Mouse (Mus musculus) embryonic facial prominence, embryonic 10.5 days (tissue): Measurements from ENCODE around the gene Sfr1. TPM values are rescaled to one million over a fixed set of nuclear protein-coding genes. Genes with fewer than 3 reads are reported as not detected.

ENCODE experiments used
- DNase-seq: peaks from one replicate; pipeline ENCODE4 v3.0.0-alpha.2; 2017; ENCODE audit warnings: low spot score
- H3K27ac ChIP-seq: fragments of 300-500 bp; sonication (generic); replicated peaks from 2 replicates; pipeline ENCODE4 v1.5.1; 2016; ENCODE audit warnings: mild to moderate bottlenecking
- H3K27me3 ChIP-seq: fragments of 300-500 bp; sonication (generic); replicated peaks from 2 replicates; pipeline ENCODE4 v1.6.1; 2016; ENCODE audit warnings: low read depth, mild to moderate bottlenecking; ENCODE audit not compliant: poor library complexity, severe bottlenecking
- H3K36me3 ChIP-seq: fragments of 300-500 bp; sonication (generic); replicated peaks from 2 replicates; pipeline ENCODE4 v1.6.1; 2016; ENCODE audit warnings: mild to moderate bottlenecking, moderate library complexity
- H3K4me1 ChIP-seq: fragments of 300-500 bp; sonication (generic); 2 replicates; pipeline ENCODE4 v1.6.1; 2016
- H3K4me3 ChIP-seq: fragments of 300-500 bp; sonication (generic); 2 replicates; pipeline ENCODE4 v1.5.1; 2016; ENCODE audit warnings: mild to moderate bottlenecking, moderate library complexity
- H3K9me3 ChIP-seq: fragments of 300-500 bp; sonication (generic); 2 replicates; pipeline ENCODE4 v1.6.1; 2016; ENCODE audit warnings: mild to moderate bottlenecking
- WGBS: fragments of 180-500 bp; shearing (Covaris S2); methylation state at CpG from one replicate; pipeline ENCODE4 v1.1.7; 2016; 5-methylcytosine and 5-hydroxymethylcytosine counted together
- polyA plus RNA-seq: library from polyadenylated mRNA; unstranded; fragments of >200 nt; fragmentation: Nextera tagmentation; extraction: Ambion mirVana; gene quantifications from 2 replicates; pipeline ENCODE4 v1.2.1, GENCODE M21; 2016

The Sfr1 gene
- polyA plus RNA-seq, 1 experiment from 2014 or later, result 300 TPM

DNA sequence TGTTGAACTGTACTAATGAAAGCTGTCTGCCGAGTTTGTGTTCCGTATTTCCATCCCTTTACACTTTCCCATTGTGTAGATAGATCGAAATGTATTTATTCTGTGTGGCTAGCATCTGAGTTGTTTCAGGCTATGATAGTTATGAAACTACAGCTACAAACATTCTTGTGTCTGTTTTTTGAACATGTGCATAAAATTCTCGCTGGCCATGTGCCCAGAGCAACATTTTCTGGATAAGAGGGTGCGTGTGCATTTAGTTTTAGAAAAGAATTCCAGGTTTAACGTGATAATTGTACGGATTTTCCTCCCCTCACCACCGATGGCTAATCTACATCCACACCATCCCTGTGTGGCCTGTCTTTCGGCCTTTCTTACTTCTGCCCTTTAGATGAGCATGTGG lies 18.0 kb upstream of the Sfr1 start:
- Histone ChIP-seq H3K4me3 (no peak overlapping the region), H3K27me3 (no peaks in the 10 kb centered on the region), H3K27ac (no peak overlapping the region), H3K4me1 (no peaks in the 10 kb centered on the region), H3K36me3 (no peaks in the 10 kb centered on the region), H3K9me3 (no peaks in the 10 kb centered on the region)
- WGBS, result 91% methylated on average over 9 of the region's 9 CpGs
- DNase-seq, result no peak

DNA sequence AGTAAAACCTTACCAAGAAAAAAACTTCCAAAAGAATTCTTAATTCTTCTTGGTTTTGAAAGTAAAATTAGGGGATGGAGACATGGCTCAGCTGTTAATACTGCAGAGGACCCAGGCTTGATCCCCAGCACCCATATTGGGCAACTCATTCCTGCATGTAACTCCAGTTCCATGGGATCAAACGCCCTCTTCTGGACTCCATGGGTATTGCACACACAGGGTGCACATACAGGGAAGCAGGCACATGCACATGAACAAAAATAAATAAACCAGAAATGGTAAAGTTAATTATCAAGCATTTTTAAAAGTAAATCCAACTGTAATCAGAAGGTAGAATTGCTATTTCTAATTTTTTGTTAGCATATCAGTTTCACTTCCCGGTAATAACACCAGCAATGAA lies 15.3 kb upstream of the Sfr1 start:
- no peaks in the 10 kb centered on the region for H3K9me3 ChIP-seq
- WGBS, result 59% methylated on average over 2 of the region's 2 CpGs
- no peak overlapping the region for H3K27ac ChIP-seq
- no peaks in the 10 kb centered on the region for H3K27me3 ChIP-seq
- H3K4me3 ChIP-seq, result no peak overlapping the region
- no peaks in the 10 kb centered on the region for H3K4me1 ChIP-seq
- no peaks in the 10 kb centered on the region for H3K36me3 ChIP-seq
- DNase-seq, result no peak

DNA sequence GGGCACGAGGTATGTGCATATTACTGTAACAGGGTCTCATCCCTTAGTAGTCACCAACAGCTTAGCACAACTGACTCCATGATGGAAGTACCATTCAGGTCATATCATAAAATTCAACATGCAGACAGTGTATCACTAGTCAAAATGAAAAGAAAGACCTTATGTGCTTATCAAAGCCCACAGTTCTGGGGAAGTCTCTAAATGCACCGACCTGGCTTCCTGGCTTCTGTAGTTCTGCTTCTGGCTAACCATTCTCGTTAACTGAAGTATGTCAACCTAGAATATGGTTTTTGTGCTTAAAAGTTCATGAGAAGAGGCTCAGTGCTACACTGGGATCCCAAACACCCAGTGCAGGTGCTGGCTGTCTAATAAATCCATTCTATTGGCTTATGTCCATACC lies 12.3 kb upstream of the Sfr1 start:
- Histone ChIP-seq H3K4me3 (no peak overlapping the region), H3K4me1 (no peaks in the 10 kb centered on the region; the same call in 1 of the 2 replicates), H3K27me3 (no peaks in the 10 kb centered on the region), H3K9me3 (no peaks in the 10 kb centered on the region), H3K36me3 (no peaks in the 10 kb centered on the region), H3K27ac (no peak overlapping the region)
- DNase-seq, result no peak
- 87% methylated on average over 3 of the region's 3 CpGs for WGBS

DNA sequence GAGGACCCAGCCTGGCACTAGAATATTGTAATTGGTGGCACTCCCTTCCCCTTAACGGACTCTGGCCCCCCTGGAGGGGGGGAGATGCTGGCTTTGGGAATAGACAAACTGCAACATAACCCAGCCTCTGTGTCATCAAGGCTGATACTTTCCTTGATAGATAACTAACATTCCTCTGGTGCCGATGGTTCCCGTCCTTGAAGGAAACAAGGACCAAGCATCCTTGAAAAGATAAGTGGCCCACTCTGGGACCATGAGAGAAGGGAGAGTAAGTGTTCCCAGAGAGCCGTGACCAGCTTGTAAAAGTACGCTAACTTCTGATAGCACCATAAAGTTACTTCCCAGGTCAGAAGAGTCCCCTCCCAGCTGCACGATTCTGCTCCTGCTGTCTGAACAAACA lies 9.0 kb upstream of the Sfr1 start:
- H3K36me3 ChIP-seq, result no peaks in the 10 kb centered on the region
- no peak for DNase-seq
- H3K9me3 ChIP-seq, result no peaks in the 10 kb centered on the region
- WGBS, result 80% methylated on average over 6 of the region's 6 CpGs
- H3K27ac ChIP-seq, result no peak overlapping the region
- H3K4me1 ChIP-seq, result no peaks in the 10 kb centered on the region; the same call in 1 of the 2 replicates
- H3K27me3 ChIP-seq, result no peaks in the 10 kb centered on the region
- H3K4me3 ChIP-seq, result no peak overlapping the region

DNA sequence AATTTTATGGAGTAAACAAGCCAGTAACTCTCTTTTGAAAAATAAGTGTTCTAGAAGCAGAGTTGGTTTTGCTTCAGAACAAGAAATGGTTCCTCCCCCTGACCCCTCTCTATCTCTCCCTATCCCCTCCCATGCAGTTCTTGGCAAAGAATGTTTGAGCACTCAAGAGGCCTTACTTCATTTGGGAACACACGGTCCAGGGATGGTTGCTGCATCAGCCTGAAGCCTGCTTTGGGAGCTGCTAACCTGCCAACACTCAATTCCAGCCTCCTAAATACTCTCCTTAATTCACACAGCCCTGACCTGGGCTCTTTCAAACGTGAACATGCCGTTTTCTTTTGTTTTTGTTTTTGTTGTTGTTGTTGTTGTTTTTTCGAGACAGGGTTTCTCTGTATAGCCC lies 6.6 kb upstream of the Sfr1 start:
- H3K27ac ChIP-seq, result no peak overlapping the region
- H3K27me3 ChIP-seq, result no peaks in the 10 kb centered on the region
- H3K36me3 ChIP-seq, result no peaks in the 10 kb centered on the region
- no peak for DNase-seq
- H3K4me3 ChIP-seq, result no peak overlapping the region
- 84% methylated on average over 4 of the region's 4 CpGs for WGBS
- H3K9me3 ChIP-seq, result no peaks in the 10 kb centered on the region
- H3K4me1 ChIP-seq, result peaks cover 2% of the 10 kb centered on the region

DNA sequence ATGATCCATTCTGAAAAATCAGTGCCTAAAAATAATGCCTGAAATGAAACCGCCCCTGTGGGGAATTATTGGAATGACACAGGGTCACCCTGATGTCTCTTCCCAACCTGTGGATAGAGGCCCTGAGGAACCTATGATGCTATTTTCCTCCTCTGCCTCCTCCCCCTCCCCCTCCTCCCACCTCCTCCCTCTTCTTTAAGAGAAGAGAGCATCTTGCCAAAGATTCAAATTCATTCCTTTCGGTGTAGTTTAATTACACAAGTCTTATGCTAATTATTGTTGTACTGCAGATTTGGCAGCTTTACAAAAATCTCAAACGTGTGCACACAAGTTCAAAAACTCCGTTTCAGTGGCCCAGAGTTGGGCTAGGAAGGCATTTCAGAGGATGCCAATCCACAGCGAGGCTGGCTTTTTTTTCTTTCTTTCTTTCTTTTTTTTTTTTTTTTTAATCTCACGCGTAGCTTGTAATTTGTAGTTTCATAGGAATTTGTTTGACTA lies 5.8 kb upstream of the Sfr1 start:
- no peaks in the 10 kb centered on the region for H3K27me3 ChIP-seq
- H3K4me1 ChIP-seq, result peaks cover 9% of the 10 kb centered on the region
- no peak for DNase-seq
- H3K27ac ChIP-seq, result no peak overlapping the region
- no peaks in the 10 kb centered on the region for H3K9me3 ChIP-seq
- H3K4me3 ChIP-seq, result no peak overlapping the region
- H3K36me3 ChIP-seq, result no peaks in the 10 kb centered on the region
- 83% methylated on average over 7 of the region's 7 CpGs for WGBS

DNA sequence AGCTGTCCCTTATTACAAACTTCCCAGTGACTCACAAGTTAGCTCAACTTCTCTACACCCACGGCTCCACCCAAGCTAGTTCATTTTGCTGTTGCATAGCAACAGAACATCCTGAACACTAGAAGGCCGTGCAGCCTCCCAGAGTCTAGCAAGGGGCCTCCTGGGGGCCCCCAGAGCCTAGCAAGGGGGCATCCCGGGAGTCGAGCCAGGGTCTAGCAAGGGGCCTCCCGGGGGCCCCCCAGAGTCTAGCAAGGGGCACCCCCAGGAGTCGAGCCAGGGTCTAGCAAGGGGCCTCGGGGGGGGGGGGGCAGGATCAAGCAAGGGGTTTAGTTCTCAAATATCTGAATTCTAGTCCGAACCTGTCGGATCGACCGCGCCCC lies 801 bp upstream of the Sfr1 start:
- no peaks in the 10 kb centered on the region for H3K9me3 ChIP-seq
- H3K27ac ChIP-seq, result peak overlapping the region; percentile 96
- peaks cover 33% of the 10 kb centered on the region for H3K36me3 ChIP-seq
- no peaks in the 10 kb centered on the region for H3K27me3 ChIP-seq
- H3K4me3 ChIP-seq, result peak overlapping the region; percentile 84
- 1% methylated on average over 12 of the region's 12 CpGs for WGBS
- peaks cover 10% of the 10 kb centered on the region for H3K4me1 ChIP-seq
- DNase-seq, result peak; percentile 86

DNA sequence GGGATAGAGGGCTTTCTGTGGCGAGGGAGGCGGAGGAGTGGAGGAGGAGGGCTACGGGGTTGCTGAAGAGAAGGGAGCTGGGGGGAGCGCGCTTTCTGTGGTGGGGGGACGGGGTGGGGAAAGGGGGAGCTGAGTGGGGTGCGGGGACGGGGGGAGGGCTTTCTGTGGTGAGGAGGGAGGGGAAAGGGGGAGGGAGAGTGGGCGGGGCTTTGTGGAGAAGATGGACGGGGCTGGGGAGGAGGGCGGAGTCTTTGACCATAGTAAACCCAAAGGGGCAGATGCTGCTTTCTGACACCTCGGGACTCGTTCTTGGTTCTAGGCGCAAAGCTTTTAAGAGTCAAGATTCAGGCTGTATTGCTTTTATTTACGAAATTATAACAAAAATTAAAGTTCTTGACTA lies 449 bp downstream of the Sfr1 start:
- peaks cover 10% of the 10 kb centered on the region for H3K4me1 ChIP-seq
- peaks cover 45% of the 10 kb centered on the region for H3K36me3 ChIP-seq
- peak; percentile 84 for DNase-seq
- H3K9me3 ChIP-seq, result no peaks in the 10 kb centered on the region
- H3K27me3 ChIP-seq, result no peaks in the 10 kb centered on the region
- H3K27ac ChIP-seq, result peak overlapping the region; percentile 96
- peak overlapping the region; percentile 84 for H3K4me3 ChIP-seq
- WGBS, result 4% methylated on average over 15 of the region's 15 CpGs

DNA sequence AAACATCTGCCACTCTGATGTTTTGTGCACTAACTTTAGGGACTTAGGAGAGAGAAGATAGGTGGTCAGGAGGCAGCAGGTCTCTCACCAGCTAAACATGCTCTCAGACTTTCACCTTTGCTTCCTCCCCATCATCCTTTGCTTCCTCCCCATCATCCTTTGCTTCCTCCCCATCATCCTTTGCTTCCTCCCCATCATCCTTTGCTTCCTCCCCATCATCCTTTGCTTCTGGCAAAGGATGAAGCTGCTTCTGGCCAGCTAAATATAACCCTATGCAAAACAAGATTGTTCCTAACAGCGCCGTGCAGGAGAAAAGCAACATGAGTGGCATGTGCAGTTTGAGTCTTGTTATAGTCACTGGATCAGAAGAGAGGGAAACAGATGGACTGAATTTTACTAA lies 15.6 kb downstream of the Sfr1 start:
- 0 out of 2 replicates have a peak, but pooled peaks cover 3% of the 10 kb centered on the region for H3K36me3 ChIP-seq
- WGBS, result 95% methylated on average over 2 of the region's 2 CpGs
- no peak overlapping the region for H3K4me3 ChIP-seq
- no peaks in the 10 kb centered on the region for H3K27me3 ChIP-seq
- H3K4me1 ChIP-seq, result no peaks in the 10 kb centered on the region
- no peaks in the 10 kb centered on the region for H3K9me3 ChIP-seq
- no peak overlapping the region for H3K27ac ChIP-seq
- no peak for DNase-seq

DNA sequence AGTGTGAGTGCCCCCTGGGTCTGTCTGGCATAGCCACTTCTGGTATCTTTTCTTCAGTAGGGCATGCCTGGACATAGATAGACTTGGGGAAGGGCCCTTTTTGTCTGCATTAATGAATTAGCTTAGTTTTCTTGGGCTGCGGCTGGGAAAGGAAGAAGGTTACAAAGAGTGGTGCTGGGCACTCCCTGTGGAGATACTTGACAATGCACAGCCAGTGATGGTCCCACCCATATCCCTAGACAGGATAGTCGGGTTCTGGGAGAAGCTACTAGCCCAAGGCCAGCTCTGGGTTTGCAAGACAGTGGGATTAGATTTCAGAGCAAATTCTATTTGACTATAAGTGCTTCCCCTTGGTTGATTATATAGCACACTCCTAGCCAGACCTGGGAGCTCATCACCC lies 17.5 kb downstream of the Sfr1 start:
- Histone ChIP-seq H3K36me3 (no peaks in the 10 kb centered on the region), H3K27me3 (no peaks in the 10 kb centered on the region), H3K4me3 (no peak overlapping the region), H3K27ac (no peak overlapping the region), H3K9me3 (no peaks in the 10 kb centered on the region), H3K4me1 (no peaks in the 10 kb centered on the region)
- no peak for DNase-seq
- 78% methylated on average over 2 of the region's 2 CpGs for WGBS

DNA sequence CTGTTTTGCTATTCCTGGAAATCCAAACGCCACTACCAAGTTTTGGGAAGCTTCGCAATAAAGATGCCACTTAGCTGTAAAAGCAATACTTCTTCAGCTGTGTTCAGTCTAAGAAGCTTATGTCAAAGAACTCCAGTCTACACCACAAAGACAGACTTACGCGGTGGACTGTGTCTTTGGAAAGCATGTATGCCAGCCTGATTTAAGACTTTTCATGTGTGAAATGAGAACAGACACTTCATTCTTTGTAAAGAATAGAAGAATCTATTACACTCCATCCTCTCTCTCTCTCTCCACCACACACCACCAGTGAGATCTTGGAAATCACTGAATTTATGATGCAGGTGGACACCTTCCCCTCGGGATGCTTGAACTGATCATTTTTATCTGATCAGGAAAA lies 18.9 kb downstream of the Sfr1 start:
- WGBS, result 76% methylated on average over 5 of the region's 5 CpGs
- no peaks in the 10 kb centered on the region for H3K36me3 ChIP-seq
- H3K27me3 ChIP-seq, result no peaks in the 10 kb centered on the region
- no peaks in the 10 kb centered on the region for H3K9me3 ChIP-seq
- H3K4me1 ChIP-seq, result no peaks in the 10 kb centered on the region
- H3K4me3 ChIP-seq, result no peak overlapping the region
- no peak overlapping the region for H3K27ac ChIP-seq
- DNase-seq, result no peak

DNA sequence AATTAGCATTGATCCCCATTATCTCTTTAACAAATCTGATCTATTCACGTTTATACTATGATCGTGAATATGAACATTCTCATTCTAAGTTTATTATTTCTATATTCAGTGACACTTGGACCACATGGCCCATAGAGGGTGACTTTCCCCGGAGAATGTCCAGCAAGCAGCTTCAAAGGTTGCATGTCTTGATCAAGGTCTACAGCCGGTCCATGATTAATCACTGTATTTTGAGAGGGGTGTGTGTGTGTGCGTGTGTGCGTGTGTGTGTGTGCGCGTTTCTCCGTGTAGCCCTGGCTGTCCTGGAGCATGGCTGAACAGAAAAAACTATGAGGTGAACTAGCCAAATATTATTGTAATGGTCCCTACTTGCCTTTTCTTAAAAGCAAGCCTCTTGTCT lies 21.0 kb downstream of the Sfr1 start:
- Histone ChIP-seq H3K9me3 (no peaks in the 10 kb centered on the region), H3K27me3 (no peaks in the 10 kb centered on the region), H3K36me3 (no peaks in the 10 kb centered on the region), H3K4me3 (no peak overlapping the region), H3K4me1 (no peaks in the 10 kb centered on the region), H3K27ac (no peak overlapping the region)
- DNase-seq, result no peak
- 94% methylated on average over 9 of the region's 9 CpGs for WGBS

DNA sequence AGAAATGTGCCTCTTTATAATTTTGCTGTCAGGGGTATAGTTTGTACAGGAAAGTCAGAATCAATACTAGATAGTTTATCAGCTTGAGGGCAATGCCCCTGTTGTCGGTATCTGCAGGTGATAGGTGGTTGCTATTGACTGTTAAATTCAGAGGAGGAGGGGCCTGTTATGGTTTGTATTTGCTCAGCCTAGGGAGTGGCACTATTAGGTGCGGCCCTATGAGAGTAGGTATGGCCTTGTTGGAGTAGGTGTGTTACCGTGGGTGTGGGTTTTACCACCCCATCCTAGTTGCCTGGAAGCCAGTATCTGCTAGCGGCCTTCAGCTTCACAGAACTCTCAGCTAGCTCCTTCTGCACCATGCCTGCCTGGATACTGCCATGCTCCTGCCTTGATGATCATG lies 22.4 kb downstream of the Sfr1 start:
- Histone ChIP-seq H3K27me3 (no peaks in the 10 kb centered on the region), H3K27ac (no peak overlapping the region), H3K36me3 (no peaks in the 10 kb centered on the region), H3K4me1 (no peaks in the 10 kb centered on the region), H3K4me3 (no peak overlapping the region), H3K9me3 (no peaks in the 10 kb centered on the region)
- no peak for DNase-seq
- WGBS, result 88% methylated on average over 4 of the region's 4 CpGs

DNA sequence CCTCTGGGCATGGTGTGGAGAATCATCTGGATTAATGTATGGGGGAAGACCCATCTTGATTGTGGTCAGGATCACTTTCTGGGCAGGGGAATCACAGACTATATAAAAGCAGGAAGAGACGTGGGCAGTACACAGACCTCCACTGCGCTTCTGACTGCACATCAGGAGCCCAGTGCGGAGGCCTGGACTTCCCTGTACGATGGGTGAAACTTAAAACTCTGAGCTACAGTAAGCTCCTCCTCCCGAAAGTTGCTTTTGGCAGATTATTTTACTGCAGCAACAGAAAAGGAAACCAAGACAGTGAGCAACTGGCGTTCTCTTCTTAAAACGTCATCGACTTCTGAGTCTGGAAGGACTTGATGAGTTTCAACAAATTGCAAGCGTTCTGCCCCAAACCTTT lies 23.4 kb downstream of the Sfr1 start:
- H3K4me1 ChIP-seq, result no peaks in the 10 kb centered on the region
- WGBS, result 91% methylated on average over 9 of the region's 9 CpGs
- no peaks in the 10 kb centered on the region for H3K27me3 ChIP-seq
- DNase-seq, result no peak
- no peaks in the 10 kb centered on the region for H3K36me3 ChIP-seq
- no peak overlapping the region for H3K4me3 ChIP-seq
- H3K9me3 ChIP-seq, result no peaks in the 10 kb centered on the region
- no peak overlapping the region for H3K27ac ChIP-seq
